23 mouse cellular contexts compared by ENCODE assay signal in the genomic region with DNA sequence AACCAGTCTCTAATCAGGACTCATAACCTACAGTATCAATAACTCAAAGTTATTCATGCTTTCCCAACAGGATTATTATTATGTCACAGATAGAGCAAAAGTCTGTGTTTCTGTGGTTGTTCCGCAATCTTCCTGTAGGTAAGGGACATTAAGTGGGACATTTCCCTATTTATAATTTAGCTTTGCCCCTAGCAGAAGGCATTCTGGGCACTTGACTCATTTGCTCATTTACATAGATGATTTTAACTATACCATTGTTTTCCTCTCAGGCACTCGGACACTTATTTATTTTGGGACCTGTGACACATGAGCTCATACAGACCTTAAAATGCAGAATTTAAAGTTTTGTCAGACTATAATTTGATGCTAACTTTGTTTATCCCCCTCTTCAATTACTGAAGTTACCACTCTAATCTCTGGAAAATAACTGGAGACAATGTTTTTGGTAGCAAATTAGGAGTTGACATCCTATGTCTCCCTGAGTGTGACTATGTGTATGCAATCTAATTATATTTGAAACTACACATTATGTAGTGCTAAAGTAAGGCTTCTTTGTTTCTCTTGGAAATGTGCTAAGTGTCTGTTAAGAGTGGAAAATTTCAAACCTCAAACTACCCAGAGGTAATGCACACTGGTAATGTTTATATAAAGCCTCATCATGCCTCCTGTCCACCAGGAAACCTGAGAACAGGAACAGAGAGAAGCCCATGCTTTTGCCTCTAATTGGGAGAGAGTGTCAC. TPM values are rescaled to one million over a fixed set of nuclear protein-coding genes. Genes with fewer than 3 reads are reported as not detected.
DNase-seq lines count a peak whose midpoint lies in the region; ATAC-seq lines count a peak whose summit lies in the region.
"Had no signal": no experiment of that assay in that cellular context is flagged by ENCODE, and none has a peak within 500 bp of the region (broad histone marks: within the 10 kb centered on the region; RNA-seq: fewer than 3 reads in every experiment).

No protein-coding gene starts in this region.

- no peak for DNase-seq in embryonic facial prominence, embryonic 10.5 days (ENCODE audit: low spot score)
- no peak for DNase-seq in kidney, adult 8-10 months
- DNase-seq in embryonic facial prominence, embryonic 14.5 days (ENCODE audit: low spot score): peak; percentile 34
- DNase-seq in adrenal gland, adult (ENCODE audit: inconsistent age in 2 of 2, low spot score in 1 of 2): no peak
- DNase-seq in right cerebral cortex, postnatal 14 days: no peak
- DNase-seq: adrenal gland, adult 8-10 months; cerebellum, adult 2 months; cerebellum, postnatal 25 days; gastrocnemius, adult 2 months; kidney, postnatal 10 days; lung, embryonic 14.5 days; lung, postnatal 36 days; midbrain, embryonic 14.5 days; thymus, postnatal 36 days had no signal

- ATAC-seq in embryonic facial prominence, embryonic 13.5 days (ENCODE audit: insufficient number of reproducible peaks, insufficient read depth, low FRiP score, low TSS enrichment, low read depth): peak; percentile 37; the same call in 1 of the 2 replicates
- peak; percentile 57; the same call in 1 of the 2 replicates for ATAC-seq in kidney, embryonic 16.5 days (ENCODE audit: low FRiP score, low TSS enrichment)
- ATAC-seq in embryonic facial prominence, embryonic 14.5 days (ENCODE audit: low read depth): peak; percentile 44; the same call in 1 of the 2 replicates

- H3K9ac ChIP-seq in embryonic facial prominence, embryonic 13.5 days: no peak overlapping the region
- H3K9ac ChIP-seq in kidney, embryonic 16.5 days (replicated peaks; ENCODE audit: low read length): no peak overlapping the region
- H3K9ac ChIP-seq in embryonic facial prominence, embryonic 14.5 days (ENCODE audit: low read depth, low read length): no peak overlapping the region
- H3K9ac ChIP-seq: hindbrain, embryonic 15.5 days; limb, embryonic 15.5 days; liver, embryonic 14.5 days; lung, embryonic 14.5 days; stomach, embryonic 15.5 days had no signal

- H3K36me3 ChIP-seq in embryonic facial prominence, embryonic 13.5 days: no peaks in the 10 kb centered on the region
- no peaks in the 10 kb centered on the region for H3K36me3 ChIP-seq in embryonic facial prominence, embryonic 10.5 days (replicated peaks)
- H3K36me3 ChIP-seq in kidney, embryonic 16.5 days (ENCODE audit: insufficient read depth, low read length): no peaks in the 10 kb centered on the region
- H3K36me3 ChIP-seq in embryonic facial prominence, embryonic 14.5 days (ENCODE audit: control insufficient read depth, insufficient read depth, low read length): no peaks in the 10 kb centered on the region
- H3K36me3 ChIP-seq: forebrain, embryonic 10.5 days; G1E; heart, embryonic 10.5 days; hindbrain, embryonic 15.5 days; limb, embryonic 15.5 days; stomach, embryonic 15.5 days had no signal

- H3K27ac ChIP-seq in embryonic facial prominence, embryonic 13.5 days: peak overlapping the region; percentile 33; the same call in 1 of the 2 replicates
- H3K27ac ChIP-seq in embryonic facial prominence, embryonic 10.5 days (replicated peaks): no peak overlapping the region
- peak overlapping the region; percentile 61 for H3K27ac ChIP-seq in kidney, embryonic 16.5 days (ENCODE audit: low read length)
- H3K27ac ChIP-seq in embryonic facial prominence, embryonic 14.5 days (replicated peaks; ENCODE audit: low read depth, low read length): peak overlapping the region; percentile 25; the same call in 1 of the 2 replicates
- H3K27ac ChIP-seq: forebrain, embryonic 10.5 days; gastrocnemius, adult 2 months; heart, embryonic 10.5 days; hindbrain, embryonic 15.5 days; liver, embryonic 14.5 days; stomach, embryonic 15.5 days had no signal

- 76% methylated on average over 2 of the region's 2 CpGs for WGBS in embryonic facial prominence, embryonic 13.5 days
- 85% methylated on average over 2 of the region's 2 CpGs for WGBS in embryonic facial prominence, embryonic 10.5 days
- 53% methylated on average over 2 of the region's 2 CpGs for WGBS in kidney, embryonic 16.5 days
- WGBS in embryonic facial prominence, embryonic 14.5 days: 73% methylated on average over 2 of the region's 2 CpGs

- no peak overlapping the region for H3K4me2 ChIP-seq in embryonic facial prominence, embryonic 13.5 days
- H3K4me2 ChIP-seq in kidney, embryonic 16.5 days (replicated peaks; ENCODE audit: low read depth, low read length): no peak overlapping the region
- no peak overlapping the region for H3K4me2 ChIP-seq in embryonic facial prominence, embryonic 14.5 days (ENCODE audit: low read depth, low read length)
- H3K4me2 ChIP-seq: hindbrain, embryonic 15.5 days; limb, embryonic 15.5 days; lung, embryonic 14.5 days; stomach, embryonic 15.5 days had no signal

- H3K4me1 ChIP-seq in embryonic facial prominence, embryonic 13.5 days: peaks cover 18% of the 10 kb centered on the region; the same call in 1 of the 2 replicates
- H3K4me1 ChIP-seq in embryonic facial prominence, embryonic 10.5 days: 0 out of 2 replicates have a peak, but pooled peaks cover 4% of the 10 kb centered on the region
- H3K4me1 ChIP-seq in kidney, embryonic 16.5 days (ENCODE audit: insufficient read depth, low read length): peaks cover 23% of the 10 kb centered on the region
- peaks cover 6% of the 10 kb centered on the region; the same call in 1 of the 2 replicates for H3K4me1 ChIP-seq in embryonic facial prominence, embryonic 14.5 days (ENCODE audit: control insufficient read depth, insufficient read depth, low read length)
- H3K4me1 ChIP-seq: forebrain, embryonic 10.5 days; heart, embryonic 10.5 days; hindbrain, embryonic 15.5 days; limb, embryonic 15.5 days; stomach, embryonic 15.5 days had no signal

- H3K4me3 ChIP-seq in embryonic facial prominence, embryonic 13.5 days: no peak overlapping the region
- no peak overlapping the region for H3K4me3 ChIP-seq in embryonic facial prominence, embryonic 10.5 days
- no peak overlapping the region for H3K4me3 ChIP-seq in kidney, embryonic 16.5 days (ENCODE audit: low read length)
- H3K4me3 ChIP-seq in embryonic facial prominence, embryonic 14.5 days (ENCODE audit: low read depth, low read length): no peak overlapping the region
- H3K4me3 ChIP-seq: forebrain, embryonic 10.5 days; gastrocnemius, adult 2 months; heart, embryonic 10.5 days; hindbrain, embryonic 15.5 days; limb, embryonic 15.5 days; stomach, embryonic 15.5 days had no signal

- H3K9me3 ChIP-seq in embryonic facial prominence, embryonic 13.5 days: no peaks in the 10 kb centered on the region
- no peaks in the 10 kb centered on the region for H3K9me3 ChIP-seq in embryonic facial prominence, embryonic 10.5 days
- H3K9me3 ChIP-seq in kidney, embryonic 16.5 days (ENCODE audit: low read length): no peaks in the 10 kb centered on the region
- no peaks in the 10 kb centered on the region for H3K9me3 ChIP-seq in embryonic facial prominence, embryonic 14.5 days (ENCODE audit: control insufficient read depth, low read length)
- H3K9me3 ChIP-seq: forebrain, embryonic 10.5 days; G1E; heart, embryonic 10.5 days; hindbrain, embryonic 15.5 days; limb, embryonic 15.5 days; stomach, embryonic 15.5 days had no signal

- no peaks in the 10 kb centered on the region for H3K27me3 ChIP-seq in embryonic facial prominence, embryonic 13.5 days
- no peaks in the 10 kb centered on the region for H3K27me3 ChIP-seq in embryonic facial prominence, embryonic 10.5 days (replicated peaks; ENCODE audit: low read depth, poor library complexity, severe bottlenecking)
- no peaks in the 10 kb centered on the region for H3K27me3 ChIP-seq in kidney, embryonic 16.5 days (ENCODE audit: insufficient read depth, low read length)
- no peaks in the 10 kb centered on the region for H3K27me3 ChIP-seq in embryonic facial prominence, embryonic 14.5 days (replicated peaks; ENCODE audit: control insufficient read depth, insufficient read depth, low read length)
- H3K27me3 ChIP-seq: hindbrain, embryonic 15.5 days; limb, embryonic 15.5 days; stomach, embryonic 15.5 days had no signal

RNA-seq across cellular contexts. Expression of a gene that starts 51.8 kb away (rescaled TPM):
- polyA plus RNA-seq in embryonic facial prominence, embryonic 13.5 days (2015; fragmentation: Nextera tagmentation; extraction: Ambion mirVana): 26.0 and 35.8 TPM in 2 replicates
- 29.3 and 30.3 TPM in 2 replicates for polyA plus RNA-seq in embryonic facial prominence, embryonic 10.5 days (2016; fragmentation: Nextera tagmentation; extraction: Ambion mirVana)
- 114 and 115 TPM in 2 replicates for polyA plus RNA-seq in kidney, embryonic 16.5 days (2015; fragmentation: Nextera tagmentation; extraction: Ambion mirVana)
- 43.9 and 48.0 TPM in 2 replicates for polyA plus RNA-seq in embryonic facial prominence, embryonic 14.5 days (2014; fragmentation: Nextera tagmentation; extraction: Ambion mirVana)
- polyA plus RNA-seq: G1E had no signal
